25 mouse cellular contexts compared by ENCODE assay signal in the genomic region with DNA sequence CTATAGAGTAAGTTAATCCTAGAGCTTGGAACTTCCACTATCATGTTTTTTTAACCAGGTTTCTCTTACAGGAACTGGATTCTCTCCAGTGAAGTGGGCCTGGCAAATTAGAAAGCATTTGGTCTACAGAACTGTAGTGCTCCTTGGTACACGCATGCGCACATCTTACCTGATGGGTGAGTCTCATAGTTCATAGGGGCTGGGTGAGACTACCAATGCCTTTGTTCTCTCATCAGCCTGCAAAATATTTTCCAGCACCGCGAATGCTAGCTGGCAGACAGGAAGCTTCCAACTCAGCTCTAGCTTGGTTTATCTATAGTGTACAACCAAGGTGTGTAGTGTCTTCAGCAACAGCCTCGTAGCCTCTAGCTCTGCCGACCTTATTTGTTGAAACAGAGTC.
"Had no signal": no experiment of that assay in that cellular context is flagged by ENCODE, and none has a peak within 500 bp of the region (broad histone marks: within the 10 kb centered on the region; RNA-seq: fewer than 3 reads in every experiment).

No protein-coding gene starts in this region.

- H3K4me1 ChIP-seq: heart, embryonic 10.5 days; heart, embryonic 12.5 days; hindbrain, embryonic 13.5 days; kidney, embryonic 15.5 days; limb, embryonic 10.5 days; limb, embryonic 12.5 days; liver, embryonic 13.5 days; liver, embryonic 15.5 days had no signal

- H3K4me2 ChIP-seq: heart, embryonic 12.5 days; hindbrain, embryonic 13.5 days; kidney, embryonic 15.5 days; limb, embryonic 12.5 days; liver, embryonic 11.5 days; liver, embryonic 13.5 days; liver, embryonic 15.5 days had no signal

- H3K27ac ChIP-seq: heart, embryonic 10.5 days; hindbrain, embryonic 13.5 days; hindbrain, postnatal 0 days; kidney, embryonic 15.5 days; kidney, postnatal 0 days; layer of hippocampus, adult 2 months; left cerebral cortex, adult 2 months; limb, embryonic 10.5 days; limb, embryonic 12.5 days; liver, embryonic 13.5 days; liver, embryonic 15.5 days had no signal

- ATAC-seq: hindbrain, postnatal 0 days; intestine, embryonic 16.5 days had no signal

- H3K4me3 ChIP-seq: heart, embryonic 10.5 days; heart, embryonic 12.5 days; hindbrain, embryonic 13.5 days; kidney, embryonic 15.5 days; layer of hippocampus, adult 2 months; left cerebral cortex, adult 2 months; limb, embryonic 10.5 days; limb, embryonic 12.5 days; liver, embryonic 13.5 days; liver, embryonic 15.5 days had no signal

- H3K36me3 ChIP-seq: heart, embryonic 10.5 days; heart, embryonic 12.5 days; hindbrain, embryonic 13.5 days; kidney, embryonic 15.5 days; limb, embryonic 10.5 days; limb, embryonic 12.5 days; liver, embryonic 13.5 days; liver, embryonic 15.5 days had no signal

- DNase-seq: gastrocnemius, postnatal 14 days; gastrocnemius, postnatal 36 days; heart, adult 18-20 months; heart, postnatal 10 days; heart, postnatal 36 days; kidney, adult 11 months; kidney, adult 2 months; kidney, adult 9 months; kidney, postnatal 14 days; kidney, postnatal 36 days; liver; liver, embryonic 13.5 days had no signal

- H3K27me3 ChIP-seq: heart, embryonic 12.5 days; hindbrain, embryonic 13.5 days; kidney, embryonic 15.5 days; limb, embryonic 12.5 days; liver, embryonic 13.5 days; liver, embryonic 15.5 days had no signal

- H3K9me3 ChIP-seq: heart, embryonic 10.5 days; heart, embryonic 12.5 days; hindbrain, embryonic 13.5 days; kidney, embryonic 15.5 days; limb, embryonic 10.5 days; limb, embryonic 12.5 days; liver, embryonic 13.5 days; liver, embryonic 15.5 days had no signal

- H3K9ac ChIP-seq: heart, embryonic 12.5 days; hindbrain, embryonic 13.5 days; kidney, embryonic 15.5 days; limb, embryonic 12.5 days; liver, embryonic 13.5 days; liver, embryonic 15.5 days had no signal
